Mouse (Mus musculus) cerebellum, adult 8-10 months (tissue): ENCODE measurements around the gene Ostc.

ENCODE experiments used
- DNase-seq: peaks from one replicate; pipeline ENCODE4 v3.0.0; 2022

Ostc gene

DNA sequence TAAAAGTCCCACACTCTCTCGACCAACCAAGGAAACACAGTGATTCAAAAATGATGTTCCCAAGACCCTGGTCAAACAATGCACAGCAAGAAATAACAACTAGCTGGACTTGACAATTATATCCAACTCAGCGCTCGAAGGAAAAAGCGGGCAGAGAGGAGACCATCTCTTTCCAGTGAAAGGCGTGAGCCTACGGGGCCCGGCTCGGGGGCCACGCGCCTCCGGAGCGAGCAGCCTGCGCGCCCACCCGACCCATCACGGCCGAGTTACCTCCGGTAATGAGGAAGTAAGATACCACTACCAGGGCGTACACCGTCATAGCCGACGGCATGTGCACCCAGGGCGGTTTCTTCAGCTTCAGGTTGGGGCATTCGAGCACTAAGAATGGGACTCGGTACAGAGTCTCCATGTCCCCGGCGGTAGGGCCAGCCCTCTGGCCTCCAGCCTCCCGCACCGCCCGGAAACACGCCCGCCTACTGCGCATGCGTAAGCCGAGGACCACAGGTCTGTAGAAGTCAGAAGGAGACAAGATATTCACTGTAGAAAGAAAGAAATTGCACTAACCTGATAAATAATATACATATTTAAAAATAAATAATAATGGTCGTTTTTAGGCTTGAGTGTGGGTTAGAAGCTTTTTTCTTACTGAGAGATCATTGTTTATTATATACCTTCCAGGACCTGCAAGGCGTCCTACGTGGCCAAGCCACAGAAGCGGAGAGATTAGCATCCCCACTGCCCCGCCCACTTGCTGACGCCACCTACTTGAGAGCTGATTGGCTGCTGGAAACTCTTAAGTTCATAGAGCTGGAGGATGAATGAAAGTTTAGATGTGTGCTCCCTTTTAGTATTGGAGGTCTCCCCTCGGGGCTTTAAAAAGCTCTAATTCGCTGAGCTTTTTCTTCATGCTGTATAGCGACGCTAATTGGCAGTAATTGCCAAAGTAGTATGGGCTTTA is at the start of gene Ostc:
TSS of gene Ostc (minus strand) at position 478 of the 958 bp plus-strand sequence.
- peak; percentile 92 for DNase-seq

DNA sequence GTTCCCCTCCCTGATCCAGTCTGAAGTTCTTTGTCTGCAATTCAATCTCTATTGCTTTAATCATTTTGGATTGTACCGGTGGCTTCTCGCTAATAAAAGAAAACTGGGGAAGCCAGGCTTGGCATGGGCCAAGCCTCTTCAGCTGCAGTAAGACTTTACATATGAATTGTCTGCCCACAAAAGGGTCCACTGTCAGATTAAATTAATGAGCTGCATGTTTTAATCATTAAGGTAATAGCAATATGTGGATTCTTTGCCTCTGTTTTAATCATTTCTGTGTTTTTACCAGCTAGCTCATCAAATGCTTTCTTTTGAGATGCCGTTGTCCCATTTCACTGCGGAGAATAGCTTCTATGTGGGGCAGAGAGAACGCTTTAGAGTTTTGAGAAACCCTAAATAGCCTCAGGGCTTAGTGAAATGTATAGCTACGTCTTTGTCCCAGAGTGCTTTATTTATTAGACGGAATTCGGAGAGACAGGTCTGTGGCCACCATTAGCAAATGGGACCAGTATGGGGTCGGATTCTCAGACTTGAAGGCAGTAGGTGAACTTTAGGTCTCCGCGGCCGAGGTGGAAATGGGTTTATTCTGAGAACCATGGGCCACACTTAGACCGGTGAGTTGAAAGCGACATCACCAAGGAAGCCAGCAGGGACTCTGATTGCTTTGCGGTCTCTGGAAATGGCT is 49.1 kb upstream of the Ostc start:
- DNase-seq = no peak

DNA sequence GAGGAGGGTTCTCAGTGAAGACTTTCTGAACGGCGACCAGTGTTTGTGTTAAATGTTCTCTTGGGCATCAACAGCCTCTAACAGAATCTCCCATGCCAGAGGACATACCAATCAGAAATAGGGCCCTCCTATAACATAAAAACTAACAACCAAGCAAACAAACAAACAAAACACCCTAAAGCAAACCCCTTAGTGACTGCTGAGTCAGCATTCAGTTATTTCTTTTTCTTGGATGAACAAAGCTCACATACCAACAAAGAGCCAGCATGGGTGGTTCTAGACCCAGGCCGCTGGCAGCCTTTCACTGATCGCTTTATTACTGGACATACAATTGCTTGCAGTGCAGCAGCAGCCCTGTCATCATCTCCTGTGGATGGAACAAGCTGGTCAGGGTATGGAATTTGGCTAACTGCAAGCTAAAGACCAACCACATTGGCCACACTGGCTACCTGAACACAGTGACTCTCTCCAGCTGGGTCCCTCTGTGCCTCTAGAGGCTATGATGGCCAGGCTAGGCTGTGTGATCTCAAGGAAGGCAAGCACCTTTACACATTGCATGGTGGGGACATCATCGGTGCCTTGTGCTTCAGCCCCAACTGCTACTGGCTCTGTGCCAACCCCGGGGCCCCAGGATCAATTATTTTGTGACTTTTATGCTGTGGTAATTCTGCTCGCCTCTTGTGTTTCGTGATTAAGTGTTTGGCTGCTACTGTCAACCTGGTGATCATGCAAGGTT is 48.0 kb upstream of the Ostc start:
- DNase-seq = no peak

DNA sequence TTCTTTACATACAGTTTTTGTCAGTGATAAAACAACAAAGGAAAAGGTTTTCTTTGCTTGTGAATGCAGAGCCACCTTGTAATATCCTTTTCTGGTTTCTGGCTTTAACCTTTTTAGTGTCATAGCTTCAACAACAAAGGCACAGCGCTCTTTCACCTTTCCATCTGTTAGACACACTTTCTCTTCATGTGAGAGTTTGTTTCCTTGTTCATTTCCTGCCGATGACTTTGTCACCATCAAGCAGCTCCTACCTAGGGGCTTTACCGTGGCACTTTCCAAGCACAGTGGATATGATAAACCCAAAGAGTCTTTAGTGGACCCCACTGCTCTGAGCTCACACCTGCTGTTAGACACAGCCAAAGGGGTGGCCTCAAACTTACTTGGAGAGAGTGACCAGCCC is 40.0 kb upstream of the Ostc start:
- DNase-seq = no peak

DNA sequence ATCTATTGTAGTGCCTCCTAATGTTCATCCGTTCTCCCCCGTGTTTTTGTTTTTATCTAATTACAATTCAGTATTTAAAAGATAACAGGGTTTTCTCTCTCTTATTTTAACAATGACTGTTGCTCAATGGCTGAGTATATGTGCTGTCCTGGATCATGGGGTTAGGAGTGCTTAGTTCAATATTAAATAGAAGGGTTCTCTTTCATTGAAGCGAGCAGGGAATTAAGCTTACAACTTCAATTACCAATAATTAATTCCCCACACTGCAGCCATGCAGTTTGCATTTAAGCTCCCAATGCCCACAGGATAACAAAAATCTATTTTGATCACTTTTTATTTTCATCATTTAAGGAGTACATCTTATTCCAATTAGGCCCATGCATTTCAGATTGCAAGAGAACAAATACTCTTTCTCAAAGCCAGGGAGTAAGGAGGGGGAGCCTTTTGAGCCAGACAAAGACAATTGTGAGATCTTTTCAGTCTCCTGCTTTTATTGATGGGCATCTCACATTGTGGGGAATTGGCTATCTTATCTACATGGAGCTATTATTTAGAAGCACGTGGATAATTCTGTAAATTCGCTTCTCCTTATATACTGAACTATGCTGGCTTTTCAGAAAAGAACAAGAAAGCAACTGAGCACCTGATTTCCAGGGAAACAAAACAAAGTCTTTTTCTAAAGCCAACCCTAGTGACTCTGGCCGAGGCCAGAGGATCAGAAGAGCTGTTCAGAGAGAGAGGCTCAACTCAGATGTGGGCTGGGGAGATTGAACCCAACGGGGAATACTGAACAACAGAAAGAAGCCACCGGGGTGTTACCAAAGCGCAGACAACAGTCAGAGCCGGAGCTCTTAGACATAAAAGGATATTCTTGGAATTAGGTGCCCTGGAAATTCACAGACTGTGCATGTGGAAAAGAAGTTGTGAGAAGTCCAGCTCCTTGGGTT is 37.7 kb upstream of the Ostc start:
- DNase-seq = no peak

DNA sequence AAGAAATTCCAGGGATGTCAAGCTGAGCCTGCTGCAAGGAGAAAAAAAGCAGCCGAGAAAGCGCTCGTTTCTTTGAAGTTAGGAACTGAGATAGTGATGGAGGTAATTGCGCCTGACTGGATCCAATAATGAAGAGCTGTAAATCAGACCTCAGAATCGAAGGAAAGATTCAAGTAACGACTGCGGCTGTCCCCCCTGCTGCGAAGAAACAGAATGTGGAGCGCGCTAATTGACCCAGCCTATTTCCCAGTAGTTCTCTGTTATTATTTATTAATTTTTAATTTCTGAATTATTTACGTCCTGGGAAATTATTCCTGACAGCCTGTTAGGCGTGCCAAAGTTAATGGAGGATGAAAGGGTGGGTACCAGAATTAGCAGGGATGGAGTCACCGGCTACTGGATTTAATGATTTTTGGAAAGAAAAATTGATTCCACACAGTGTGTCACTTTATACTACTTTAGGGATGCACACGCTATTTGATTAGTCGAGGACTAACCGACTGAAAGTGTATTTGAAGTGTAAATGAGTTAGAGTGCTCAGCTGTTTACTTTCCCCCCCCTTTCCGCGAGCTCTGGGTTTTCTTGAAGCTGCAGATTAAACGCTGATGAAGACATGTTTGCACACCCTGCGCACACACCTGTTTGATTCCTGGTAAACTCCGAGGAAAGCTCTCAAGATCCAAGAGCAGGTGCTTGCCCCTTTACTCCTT is 28.6 kb upstream of the Ostc start:
- no peak for DNase-seq

DNA sequence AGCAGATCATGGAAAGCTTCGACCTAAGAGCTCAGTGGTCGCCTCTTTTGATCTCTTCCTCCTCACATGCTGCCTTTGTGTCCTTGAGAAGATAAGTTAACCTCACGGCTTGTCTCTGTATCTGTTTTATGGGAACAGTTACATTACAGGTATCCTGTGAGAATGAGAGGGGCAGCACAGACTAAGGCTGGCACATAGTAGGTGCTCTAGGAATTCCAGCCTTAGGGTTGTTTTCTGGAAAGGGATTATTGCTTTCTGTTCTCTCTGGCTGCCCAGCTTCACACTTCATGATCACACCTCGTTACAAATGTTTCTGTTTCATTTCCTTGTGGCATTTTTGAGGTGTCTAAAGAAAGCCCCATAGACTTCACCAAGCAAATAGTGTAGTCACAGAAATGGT is 27.5 kb upstream of the Ostc start:
- DNase-seq = no peak

DNA sequence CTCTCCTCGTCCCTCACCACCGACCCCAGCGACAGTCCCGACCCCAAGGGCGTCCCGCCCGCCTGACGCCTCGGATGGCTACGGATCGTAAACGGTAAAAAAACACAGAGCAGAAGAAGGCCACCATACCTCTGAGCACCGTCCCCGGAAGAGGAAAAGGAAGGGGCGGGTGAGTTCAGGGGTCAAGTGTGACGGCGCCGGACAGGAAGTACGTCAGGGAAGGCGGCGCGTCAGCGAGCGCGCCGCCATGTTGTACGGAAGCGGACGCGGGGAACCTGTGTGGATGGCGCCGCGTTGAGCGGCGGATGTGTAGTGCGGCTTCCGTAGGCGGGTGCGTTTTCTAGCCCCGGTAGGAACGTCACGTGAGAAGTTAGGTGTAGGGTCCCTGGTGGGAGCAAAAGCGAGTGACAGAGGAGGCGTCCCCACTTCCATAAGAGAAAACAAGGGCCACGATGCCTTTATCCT is 21.0 kb upstream of the Ostc start, which contains the start of gene Rpl34:
TSS of gene Rpl34 (minus strand) at position 210 of the 465 bp plus-strand sequence.
- peak; percentile 90 for DNase-seq

DNA sequence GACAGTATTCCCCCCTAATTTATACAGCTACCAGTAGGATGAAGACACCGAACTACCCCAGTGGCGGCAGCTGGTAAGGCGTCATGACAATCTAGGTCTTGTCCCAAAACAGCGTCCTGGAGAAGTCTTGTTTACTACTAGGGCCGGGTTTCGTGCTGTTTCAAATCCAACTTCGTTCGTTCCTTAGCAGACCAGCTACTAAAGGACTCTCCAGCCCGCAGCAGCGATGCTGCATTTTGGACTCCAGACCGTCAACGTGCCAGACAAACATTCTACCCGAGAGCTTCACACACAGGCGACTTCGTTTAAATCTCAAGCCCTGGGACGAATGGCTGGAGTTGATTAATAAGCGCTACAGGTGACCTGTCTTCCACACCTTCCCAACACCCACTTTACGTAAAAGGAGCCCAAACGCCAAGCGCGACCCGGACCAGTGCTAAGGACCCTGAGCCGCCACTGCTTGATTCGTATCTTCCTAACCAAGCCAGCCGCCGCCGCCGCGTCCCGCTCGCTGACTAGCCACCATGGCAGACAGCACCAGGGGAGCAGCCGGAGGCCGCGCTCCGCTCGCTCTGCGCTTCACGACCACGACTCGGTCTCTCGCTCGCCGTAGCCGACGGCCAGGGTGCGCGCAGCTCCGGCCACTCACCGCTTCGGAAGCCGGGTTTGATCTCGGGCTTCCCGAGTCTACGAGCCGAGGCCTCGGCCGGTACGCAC is 20.4 kb upstream of the Ostc start:
- DNase-seq = no peak

DNA sequence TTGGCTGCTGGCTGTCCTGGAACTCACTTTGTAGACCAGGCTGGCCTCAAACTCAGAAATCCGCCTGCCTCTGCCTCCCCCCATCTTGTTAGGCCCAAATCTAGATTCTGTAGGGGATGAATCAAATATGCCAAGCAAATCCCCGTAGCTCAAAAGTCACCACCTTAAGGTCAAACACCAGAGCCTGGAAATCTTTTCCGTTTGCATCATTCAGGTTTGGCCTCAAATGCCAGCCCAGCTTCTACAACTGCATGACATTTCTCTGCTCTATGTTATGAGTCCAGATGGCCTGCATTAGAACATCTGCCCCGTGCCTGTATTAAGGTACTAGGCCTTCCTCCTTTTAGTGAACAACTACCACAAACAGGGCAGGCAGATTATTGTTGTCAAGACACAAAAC is 18.4 kb upstream of the Ostc start:
- DNase-seq = no peak

DNA sequence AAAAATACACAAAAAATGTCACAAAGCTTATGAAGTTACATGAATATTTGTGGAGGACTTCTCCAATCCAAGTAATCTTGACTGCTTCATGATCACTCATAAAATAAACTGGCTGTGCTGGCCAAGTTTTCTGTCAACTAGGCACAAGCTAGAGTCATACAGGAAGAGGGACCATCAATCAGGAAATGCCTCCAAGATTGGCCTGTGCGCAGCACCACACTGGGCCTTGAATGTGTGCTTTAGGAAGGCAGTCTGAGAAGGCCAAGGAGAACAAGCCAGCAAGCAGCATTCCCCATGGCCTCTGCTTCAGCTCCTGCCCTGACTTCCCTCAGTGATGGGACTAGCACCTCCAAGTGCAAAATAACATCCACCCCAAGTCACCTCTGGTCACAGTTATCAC is 17.8 kb upstream of the Ostc start:
- DNase-seq = no peak

DNA sequence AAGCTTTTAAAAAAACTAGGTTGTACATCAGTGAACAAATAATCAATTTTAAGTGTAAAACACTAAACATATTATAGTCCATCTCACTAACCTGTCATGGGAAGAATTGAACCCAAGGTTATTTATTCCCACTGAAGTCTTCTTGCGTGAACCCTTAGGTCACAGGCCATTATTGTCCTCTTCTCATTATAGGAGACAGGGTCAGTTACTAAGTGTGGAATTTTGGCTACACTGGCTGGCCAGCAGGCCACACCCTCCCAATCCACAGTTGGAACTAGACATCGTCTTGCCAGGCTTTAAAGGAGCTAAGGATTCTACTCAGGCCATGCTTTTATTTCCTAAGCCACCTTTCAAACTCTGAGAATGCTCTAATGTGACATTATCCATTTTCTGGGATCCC is 16.5 kb upstream of the Ostc start:
- no peak for DNase-seq

DNA sequence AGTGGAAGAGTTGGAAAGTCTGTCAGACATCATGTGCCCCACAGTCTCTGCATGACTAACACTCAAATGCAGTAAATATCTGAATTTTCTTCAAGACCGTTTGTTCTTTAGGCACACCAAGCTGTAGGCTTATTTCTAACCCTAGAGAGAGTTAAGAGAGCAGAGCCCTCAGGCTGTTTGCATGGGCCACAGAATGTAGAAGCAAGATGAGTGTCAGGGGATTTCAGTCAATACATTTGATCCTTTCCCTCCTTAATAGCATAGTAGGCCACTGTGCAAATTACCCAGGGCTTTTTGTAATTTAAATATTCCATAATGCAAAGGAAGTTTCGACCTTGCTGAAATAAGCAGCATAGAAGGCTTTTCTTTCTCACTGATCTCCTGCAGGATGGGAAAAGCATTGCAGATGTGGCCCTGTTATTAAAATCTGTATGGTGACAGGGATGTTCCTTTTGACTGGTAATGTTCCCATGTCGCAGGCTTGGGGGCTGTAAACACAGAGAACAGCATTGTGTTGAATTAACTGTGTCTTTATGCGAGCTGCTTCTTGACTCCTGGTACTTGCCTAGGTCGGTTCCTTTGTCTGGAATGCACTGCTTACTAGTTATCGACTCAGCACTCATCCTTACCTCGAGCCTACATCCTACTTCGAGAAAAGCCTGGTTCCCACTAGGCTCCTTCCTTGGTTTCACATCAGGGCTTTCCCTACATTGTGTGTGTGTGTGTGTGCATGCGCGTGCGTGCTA is 13.7 kb upstream of the Ostc start:
- DNase-seq = no peak

DNA sequence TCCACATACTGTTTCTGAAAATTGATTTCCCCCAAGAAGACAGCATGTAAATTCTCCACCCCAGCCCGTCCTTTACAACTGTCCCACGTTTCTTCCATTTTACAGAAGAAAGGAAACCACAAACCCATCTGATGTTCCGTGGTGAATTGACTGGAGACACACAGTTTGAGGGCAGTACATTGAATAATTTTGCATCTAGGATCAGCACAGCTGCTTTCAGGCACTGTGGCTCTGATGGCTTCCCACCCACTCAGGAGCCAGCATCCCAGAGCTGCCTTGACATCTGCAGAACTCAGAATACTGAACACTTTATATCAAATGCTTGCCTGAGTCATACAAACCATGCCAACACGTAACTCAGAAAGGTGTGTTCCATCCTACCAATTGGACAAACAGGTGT is 11.0 kb upstream of the Ostc start:
- DNase-seq = no peak

DNA sequence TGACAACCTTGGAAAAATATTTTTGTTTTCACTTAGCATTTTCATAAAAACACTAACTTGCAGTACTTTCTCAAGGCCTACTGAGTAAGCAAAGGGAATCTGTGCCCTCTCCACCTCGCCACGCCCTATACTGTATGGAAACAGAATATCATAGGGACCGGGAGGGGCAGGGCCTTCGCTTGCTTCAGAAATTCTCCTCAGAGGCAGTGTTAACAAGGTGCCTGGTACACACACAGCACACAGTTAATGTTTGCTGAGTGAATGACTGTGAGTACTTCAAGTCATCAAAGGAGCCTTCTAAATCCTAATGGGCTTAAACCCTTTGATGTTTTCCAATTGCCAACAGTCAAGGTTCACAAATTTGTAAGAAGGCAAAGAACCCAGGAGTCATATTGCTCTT is 9.6 kb upstream of the Ostc start:
- DNase-seq = no peak

DNA sequence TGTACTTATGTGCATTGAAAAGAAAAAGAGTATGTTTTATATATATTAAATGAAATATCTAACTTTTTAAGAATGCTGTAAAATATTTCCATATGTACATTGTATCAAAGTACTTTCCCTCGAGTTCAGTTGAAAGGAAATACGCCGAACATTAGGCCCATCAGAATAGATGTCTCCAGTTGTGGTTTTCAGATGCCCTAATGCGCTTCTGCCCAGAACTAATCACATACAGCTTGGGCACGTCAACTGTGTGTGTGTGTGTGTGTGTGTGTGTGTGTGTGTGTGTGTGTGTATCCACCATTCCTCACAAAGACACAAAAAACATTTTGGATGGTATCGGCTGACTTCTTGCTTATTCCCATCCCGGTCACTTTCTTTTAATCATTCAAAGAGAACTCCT is 7.3 kb upstream of the Ostc start:
- no peak for DNase-seq

DNA sequence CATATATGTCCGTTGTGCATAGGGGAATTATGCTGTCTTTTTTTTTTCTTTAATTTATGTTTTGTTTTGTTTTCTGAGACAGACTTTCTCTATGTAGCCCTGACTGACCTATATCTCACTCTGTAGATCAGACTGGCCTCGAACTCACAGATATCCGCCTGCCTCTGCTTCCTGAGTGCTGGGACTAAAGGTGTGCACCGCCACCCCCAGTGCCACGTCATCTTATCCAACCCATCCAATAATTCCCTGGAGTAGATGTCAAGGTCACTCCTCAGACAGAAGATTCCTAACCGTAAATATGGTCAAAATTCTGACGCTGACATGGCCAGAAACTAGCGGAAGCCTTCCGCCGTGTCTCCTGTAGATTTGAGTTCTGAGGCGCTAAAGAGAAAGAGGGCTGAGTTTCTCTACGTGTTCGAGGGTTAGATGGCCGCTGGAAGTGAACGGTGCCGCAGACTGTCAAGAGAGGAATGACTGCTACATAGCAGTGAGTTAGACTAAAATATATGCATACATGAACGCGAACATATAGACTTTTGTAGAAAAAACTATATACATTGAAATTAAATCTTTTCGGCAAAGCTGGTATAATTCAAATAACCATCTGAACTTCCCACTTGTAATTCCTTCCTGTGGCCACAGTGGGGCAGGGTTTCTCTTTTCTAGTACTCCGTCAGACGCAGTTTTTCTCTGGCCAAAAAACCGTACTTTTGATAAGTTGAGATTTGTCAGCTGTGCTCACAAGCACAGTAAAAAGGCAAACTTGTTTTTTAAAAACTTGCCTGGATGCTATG is 5.7 kb upstream of the Ostc start:
- DNase-seq = peak; percentile 56

DNA sequence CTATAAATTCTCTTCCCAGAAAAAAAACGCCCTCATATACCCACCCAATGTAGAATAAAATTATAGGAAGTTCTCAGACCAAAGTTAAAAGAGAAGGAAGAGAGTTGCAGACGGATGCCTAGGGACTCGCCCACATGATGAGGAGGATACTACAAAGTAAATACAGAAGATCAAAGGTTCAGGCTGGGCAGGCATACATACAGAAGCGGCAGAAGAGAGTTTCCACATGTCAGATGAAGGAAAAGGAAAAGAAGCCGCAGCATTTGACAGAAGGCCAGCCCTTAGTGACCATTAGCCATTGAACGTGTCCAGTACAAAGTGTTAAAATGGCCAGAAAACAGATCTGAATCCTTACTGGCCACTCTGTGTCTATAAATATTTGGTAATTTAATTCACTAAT is 3.6 kb upstream of the Ostc start:
- no peak for DNase-seq

DNA sequence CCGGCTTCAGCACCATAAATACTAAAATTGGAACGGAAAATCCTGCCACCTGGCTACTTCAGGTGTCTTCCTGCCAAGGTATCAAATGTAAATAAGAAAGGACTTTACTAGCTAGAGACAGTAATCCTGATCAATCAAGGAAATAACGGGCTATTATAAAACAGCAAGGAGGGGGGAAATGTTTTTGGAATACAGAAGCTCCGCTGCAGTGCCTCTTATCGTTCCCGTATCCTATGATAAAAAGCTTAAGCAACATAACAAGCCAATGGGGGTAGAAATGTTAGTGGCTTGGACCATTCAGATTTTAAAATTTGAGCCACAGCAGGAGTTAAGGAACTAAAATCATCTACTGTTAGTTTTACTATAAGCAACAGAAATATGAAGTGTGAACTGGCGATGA is 859 bp upstream of the Ostc start:
- no peak for DNase-seq
